Mouse (Mus musculus) NIH3T3 (cell line): ENCODE results near the gene Tstd1.

Source experiments
- DNase-seq: peaks from one replicate; pipeline ENCODE4 v3.0.0-alpha.2; 2012; ENCODE audit warnings: low read depth

Gene Tstd1

DNA sequence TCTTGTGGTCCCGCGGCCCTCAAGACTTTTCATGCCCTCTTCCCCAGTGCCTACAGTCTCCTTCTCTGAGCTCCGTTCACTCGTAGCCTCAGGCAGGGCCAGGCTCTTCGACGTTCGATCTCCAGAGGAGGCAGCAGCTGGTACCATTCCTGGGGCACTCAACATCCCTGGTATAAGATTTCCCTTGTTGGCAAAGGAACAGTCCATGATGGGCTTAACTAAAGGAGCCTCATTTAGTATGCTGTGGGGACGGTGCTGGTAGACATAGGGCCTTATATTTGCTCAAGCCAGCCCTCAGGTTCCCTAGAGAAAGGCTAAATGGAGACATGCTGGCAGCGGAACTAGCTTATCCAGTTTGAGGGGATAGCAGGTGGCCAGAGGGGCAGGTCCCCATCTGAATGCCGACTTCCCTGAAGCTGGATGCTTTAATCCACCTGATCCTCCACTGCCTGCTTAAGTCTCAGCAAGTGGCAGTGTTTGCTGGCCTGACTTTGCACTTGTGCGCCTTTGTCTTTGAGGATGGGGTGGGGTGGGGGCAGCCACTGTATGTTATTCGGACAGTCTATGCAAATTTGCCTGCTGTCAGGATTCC, 715 bp downstream of the Tstd1 start:
- no peak for DNase-seq

DNA sequence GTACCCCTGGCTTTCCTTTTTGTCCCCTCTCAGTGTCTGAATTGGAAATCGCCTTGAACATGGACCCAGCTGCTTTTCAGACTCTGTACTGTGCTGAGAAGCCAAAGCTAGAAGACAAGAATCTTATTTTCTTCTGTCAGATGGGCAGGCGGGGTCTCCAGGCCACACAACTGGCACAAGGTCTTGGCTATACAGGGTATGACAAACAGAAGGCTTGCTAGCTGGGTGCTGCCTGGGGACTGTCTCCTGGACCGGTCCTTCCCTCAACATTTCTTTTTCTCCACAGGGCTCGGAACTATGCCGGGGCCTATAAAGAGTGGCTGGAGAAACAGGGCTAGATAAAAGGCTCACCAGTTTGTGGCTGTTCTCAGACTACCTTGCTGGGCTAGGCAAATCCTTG, 1.2 kb downstream of the Tstd1 start:
- no peak for DNase-seq

DNA sequence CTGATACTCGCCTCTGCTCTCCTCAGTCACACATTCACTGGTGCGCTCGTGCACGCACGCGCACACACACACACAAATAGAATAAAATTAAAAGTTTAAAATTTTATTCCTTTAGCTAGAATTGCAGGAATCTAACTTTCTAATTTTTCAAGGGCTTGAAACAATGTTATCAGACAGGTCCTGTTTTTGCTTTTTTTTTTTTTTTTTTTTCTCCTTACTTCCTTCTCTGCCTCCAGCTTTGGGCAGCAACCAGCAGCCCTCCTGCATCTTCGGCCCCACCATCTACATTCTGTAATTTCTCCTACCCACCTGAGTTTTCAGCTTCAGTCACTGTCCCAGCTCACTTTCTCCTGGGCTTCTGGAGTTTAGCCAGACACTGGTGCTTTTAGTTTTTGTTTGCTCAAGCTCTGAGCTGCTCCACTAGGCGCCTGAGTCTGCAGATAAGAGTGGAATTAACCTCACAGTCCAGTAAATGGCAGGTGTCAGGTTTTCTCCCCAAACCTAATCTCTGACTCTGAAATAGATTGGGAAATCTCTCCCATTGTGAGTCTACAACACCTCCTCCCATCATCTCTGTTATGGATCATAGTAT, 3.9 kb downstream of the Tstd1 start:
- DNase-seq = no peak

DNA sequence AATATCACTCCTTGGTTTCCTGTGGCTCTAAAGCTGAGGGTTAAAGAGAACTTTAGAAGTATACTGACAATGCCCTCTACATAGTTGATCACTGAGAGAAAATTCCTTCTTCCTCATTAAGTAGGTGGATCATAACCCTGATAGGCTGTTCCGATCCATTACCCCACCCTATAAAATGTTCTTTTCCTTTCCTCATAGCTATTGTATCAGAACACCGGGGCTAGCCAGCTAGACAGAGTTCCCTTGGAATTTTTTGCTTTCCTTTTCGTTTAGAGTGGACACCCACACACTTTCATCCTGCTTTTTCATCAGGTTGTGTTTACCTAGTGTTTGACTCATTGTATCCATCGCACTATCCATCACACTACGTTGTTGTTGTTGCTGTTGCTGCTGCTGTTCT, 6.0 kb downstream of the Tstd1 start:
- DNase-seq = no peak

DNA sequence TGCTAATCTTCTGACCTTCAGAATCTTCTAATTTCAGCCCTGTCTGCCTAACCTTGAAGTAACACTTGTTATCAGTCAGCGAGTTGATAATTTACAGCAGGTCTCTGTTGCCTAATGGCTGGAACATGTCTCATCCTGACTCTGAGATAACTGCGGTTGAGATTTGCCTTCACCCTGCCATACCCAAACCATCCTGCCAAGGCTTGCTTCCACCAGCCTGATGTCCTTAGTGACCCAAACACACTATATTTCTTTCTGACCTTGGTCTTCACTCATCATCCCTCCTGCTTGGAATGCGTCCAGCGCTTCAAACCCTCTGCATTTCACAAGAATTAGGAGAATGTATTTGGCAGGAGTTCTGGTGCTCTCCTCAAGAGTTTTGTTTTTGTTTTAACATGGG, 6.5 kb downstream of the Tstd1 start:
- peak; percentile 77 for DNase-seq

DNA sequence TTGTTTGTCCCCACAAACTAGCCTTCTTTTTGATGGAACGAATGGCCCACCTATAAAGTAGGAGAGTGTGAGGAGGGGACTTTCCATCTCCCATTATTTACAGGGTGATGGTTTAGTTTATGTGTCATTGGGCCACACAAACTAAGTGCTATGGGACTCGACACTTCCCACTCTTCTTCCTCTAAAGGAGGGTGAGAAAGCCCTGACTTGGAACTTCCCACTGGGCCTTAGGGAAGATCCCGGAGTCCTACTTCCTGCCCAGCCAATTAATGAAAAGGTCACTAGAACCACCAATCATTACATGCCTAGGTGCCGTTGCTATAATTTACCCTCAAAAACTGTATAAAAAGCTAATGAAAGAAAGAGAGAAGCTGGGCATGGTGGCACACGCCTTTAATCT, 13.5 kb downstream of the Tstd1 start:
- DNase-seq = no peak

DNA sequence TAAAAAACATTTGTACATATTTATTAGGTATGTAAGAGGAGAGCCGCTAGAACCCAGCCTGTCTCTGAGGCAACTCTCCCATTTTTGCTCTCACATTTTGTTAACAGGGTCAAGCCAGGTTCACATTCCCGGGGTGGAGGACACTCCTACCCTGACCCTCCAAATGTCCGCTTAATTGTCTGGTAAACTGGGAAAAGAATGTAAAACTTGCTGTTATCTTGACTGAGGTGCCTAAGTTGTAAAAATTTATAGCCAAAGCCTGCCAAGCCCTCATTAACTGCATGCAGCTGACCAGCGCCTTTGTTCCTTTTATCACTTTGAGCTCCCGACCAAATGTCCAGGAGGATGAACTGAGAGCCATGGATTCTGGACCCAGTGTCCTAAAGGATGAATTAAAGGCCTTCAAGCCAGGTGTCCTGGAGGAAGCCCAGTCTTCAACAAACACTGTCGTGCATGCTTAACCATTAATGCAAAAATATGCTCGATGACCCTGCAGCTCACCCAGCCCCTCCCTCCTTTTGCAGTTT, 16.7 kb downstream of the Tstd1 start:
- no peak for DNase-seq

DNA sequence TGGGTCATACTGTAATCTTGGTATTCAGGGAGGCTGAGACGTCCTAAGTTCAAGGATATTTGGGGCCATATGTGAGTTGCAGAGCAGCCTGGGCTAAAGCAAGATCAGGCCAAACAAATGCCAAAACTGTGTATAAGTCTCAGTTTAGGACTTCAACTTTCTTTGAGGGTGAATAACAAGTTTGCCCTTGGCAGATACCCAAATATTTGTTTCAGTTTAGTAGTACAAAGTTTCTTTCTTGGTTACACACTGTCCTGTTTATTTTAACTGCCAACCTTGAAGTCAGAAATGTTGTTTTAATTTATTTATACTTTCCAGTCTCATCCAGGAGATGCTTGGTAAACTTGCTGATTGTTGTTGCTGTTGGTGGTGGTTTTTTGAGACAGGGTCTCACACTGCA, 17.3 kb downstream of the Tstd1 start:
- peak; percentile 28 for DNase-seq

DNA sequence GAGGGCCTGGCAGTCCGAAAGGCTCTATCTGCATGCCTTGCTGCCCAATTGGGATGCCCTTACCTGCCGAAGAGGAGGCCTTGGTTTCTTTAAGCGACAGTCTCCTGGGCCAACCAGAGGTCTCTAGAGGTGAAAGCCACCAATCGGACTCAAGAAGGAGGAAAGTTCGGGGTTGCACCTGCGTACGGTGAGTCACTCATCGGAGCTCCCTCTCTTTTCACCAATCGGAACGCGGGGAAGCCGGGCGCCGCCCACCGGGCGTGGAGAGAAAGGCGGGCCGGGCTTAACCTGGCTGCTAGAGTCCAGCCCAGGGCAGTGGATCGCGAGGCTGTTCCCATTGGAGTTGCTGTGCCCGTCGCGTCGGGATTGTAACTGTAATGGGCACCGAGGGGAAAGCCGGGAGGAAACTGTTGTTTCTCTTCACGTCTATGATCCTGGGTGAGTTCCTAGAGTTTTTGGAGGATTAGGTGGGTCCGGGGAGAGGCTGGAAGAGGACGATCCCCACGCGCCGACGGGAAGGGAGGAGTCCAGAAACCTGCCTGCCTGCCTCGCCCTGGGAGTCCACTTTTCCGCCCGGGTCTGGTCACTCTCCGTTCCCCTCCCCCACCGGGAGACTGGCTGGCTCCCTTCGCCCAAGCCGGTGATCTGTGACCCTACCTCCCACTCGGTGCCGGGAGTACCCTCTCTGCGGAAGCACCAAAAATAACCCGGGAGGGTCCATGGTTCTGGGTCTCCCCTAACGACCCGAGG, 18.8 kb downstream of the Tstd1 start, which contains the start of gene F11r:
F11r (plus strand) TSS at position 272 of the 750 bp plus-strand sequence.
- DNase-seq = no peak

DNA sequence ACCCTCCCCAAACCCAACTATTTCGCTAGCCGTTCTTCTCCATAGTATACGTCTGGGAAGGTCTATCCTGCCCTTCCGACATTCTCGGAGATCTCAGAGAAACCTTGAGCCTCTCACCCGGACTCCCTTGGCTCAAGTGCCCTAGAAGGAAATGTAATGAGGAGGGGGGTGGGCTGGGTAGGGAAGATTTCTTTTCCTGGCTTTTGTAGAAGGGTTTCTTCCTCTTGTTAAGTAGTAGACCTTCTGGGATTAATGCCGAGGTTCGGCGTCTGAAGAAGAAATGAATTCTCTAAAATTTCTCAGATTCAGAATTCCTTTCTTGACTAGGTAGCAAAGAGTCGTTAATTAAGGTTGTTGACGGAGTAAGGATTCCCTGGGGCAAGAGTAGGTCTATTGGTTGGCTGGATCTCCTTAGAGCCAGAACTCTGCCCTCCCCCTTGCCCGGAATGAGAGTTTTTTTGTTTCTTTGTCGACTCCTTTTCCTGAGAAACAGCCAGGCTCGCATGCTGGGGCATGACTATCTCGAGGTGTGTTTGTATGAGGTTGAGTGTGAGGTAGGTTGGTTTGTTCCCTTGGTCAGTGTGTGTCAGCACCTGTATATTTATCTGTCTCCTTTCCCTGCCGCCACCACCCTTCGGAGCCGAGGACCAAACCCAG, 19.5 kb downstream of the Tstd1 start:
- DNase-seq = no peak

DNA sequence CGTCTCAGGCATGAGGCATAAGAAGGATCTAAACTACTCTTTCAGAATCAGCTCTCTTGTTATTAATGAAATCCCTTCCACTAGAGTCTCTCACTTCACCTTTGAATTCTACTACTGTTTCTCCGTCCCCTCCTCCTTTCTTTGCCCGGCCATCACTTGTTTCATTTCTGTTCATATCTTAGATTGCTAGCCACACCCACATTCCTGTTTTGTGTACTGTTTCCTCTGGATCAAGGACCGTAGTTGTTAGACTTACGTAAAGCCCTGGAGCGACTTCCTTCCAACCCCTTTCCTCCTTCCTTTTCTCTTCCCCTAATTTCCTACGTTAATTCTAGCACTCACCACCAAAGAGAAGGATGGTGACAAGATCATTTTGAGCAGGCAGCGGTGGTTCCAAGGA, 20.4 kb downstream of the Tstd1 start:
- DNase-seq = no peak

DNA sequence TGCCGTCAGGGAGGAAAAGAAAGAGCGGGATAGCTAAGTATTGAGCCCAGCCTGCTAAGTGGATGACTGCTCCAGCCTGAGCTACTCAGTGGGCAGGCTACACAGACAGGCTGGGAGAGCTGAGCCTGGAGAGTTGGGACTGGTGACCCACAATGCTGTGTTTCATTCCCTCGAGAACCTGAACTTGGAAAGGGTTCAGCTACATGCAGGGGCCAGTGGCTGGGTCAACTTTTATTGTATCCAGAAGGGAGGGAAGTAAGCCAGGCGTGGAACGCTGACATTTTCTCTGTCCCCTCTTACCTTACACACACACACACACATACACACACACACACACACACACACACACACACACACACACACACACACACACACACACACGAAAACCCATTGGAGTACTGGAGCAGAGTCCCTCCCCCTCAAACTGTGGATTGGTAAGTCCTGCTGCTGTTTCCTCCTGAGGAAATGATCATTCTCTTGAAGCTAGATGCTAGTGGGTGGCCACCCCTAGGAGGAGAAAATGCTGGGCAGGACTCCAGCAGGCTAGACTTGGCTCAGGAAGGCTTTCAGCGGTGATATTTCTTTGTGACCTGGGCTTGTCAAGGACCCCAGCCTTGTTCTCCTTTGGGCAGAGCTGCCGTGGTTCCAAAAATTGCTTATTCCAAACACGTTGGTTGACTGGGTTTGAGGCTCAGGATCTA, 21.5 kb downstream of the Tstd1 start:
- DNase-seq = peak; percentile 76

DNA sequence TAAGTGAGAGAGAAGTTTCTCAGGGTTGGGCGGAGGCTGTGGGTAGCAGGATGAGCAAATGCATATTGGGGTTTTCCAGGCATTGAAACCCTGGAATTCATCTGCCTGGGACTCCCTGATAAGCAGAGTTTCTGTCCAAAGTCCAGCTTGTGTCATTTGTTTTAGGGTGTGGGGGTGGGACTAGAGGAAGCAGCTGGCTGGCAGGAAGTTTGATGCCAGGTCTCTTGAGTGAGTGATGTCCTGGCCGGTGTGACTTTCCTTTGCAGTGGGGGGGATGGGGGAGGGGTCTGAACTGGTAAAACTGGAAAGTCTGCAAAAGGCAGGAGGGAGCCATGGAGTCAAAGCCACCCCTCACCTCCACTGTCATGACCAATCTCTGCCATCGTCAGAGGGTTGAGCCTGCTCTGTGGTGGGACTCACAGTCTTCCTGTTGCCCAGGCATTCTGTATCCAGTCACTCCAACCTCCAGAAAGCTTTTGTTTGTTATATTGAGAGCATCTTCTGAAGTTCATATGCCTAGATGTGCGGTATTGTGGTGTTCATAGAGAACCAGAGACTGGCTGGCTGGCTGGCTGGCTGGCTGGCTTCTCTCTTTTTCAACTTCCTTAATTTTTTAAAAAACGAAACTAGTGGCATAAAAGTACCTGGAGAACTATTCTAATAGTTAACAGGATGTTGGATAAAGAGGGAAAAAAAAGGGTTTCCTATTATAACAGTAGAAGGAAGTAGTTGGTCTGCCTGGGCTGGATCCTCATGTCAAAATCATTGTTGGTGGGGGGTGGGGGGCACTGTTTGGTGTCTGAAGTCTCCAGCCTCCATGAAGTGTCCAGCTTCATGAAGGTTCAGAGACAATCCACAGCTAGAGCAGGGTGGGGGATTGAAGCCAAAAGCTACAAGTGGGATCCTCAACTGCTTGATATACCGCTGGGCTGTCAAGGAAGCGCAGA, 23.1 kb downstream of the Tstd1 start:
- DNase-seq = no peak

DNA sequence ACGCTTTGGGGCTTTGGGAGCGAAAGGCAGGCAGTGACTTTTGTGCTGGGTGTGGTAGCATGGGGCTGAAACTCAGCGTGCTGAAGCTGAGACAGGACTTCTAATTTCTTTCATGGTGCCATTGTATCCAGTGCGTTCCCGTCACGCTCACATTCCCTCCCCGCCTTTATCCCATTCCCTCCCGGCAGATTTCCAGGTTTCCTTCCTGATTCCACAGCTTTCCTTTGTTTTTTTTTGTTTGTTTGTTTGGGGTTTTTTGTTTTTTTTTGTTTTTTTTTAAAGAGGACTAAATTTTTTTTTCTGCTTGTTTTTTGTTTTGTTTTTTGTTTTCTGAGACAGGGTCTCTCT, 23.7 kb downstream of the Tstd1 start:
- DNase-seq = no peak

DNA sequence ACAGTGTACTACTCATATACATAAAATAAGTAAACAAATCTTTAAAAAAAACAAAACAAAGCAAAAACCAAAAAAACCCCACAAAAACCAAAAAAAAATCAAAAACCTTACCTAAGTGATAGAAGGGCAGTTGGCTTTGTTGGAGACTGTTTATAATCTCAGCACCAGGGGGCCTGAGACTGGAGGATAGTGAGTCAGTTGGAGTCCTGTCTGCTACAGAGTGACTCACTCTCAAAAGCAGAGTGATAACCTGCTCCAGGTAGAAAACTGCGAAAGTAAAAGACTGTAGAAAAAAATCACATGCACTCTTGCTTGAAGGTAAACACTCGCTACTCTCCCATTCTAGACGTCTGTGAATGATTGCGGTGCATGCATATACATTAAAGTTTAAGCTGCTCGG, 26.4 kb downstream of the Tstd1 start:
- DNase-seq = peak; percentile 44

DNA sequence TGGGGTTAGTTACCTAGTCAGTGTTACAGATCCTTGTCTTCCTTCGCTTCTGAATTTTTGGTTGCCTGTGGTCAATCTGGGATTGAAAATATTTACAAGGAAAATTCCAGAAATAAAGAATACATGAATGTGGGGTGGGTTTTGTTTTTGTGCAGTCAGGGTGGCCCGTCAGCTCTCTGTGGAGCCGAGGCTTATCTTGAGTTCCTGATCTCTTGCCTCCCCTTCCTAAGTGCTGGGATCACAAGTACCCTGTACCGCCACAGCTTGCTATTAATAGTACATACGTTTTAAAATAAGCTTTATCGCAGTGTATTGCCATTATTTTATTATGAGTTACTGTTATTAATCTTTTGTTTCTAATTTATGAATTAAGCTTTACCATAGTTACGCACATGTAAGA, 28.2 kb downstream of the Tstd1 start:
- no peak for DNase-seq

DNA sequence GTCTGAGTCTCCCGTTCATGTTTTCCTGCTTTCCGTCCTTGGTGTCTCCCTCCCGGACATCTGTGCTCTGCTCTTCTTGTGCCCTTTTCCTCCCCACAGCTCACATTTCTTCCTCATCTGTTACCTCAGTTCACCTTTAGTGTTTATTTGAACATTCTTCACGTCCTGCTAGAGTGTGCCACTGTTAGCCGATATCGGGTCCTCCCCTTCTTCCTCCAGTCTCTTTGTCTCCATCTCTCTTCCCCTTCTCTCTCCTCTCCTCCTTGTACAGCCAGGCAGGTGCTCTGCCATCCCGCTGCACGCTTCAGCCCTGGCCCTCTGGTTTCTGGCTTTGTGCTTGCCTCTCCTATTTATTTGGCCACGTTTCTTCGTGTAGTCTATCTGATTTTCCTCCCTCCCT, 29.0 kb downstream of the Tstd1 start:
- DNase-seq = no peak

DNA sequence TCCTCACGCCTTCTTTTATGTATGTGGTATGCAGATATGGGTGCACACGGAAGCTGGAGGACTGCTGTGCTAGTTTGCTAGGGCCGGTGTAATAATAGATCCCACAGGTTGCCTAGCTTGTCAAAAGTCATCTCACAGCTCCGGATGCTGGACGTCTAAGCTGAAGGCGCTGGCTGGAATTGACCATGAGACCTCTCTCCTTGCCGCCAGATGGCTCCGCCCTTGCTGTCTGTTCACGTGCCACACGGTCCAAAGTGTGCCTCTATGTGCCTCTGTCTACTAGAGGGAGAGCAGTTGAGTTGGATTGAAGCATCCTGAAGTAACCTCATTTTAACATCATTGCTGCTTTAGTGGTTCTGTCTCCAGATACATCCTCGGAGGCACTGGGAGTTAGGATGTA, 31.4 kb downstream of the Tstd1 start:
- no peak for DNase-seq

DNA sequence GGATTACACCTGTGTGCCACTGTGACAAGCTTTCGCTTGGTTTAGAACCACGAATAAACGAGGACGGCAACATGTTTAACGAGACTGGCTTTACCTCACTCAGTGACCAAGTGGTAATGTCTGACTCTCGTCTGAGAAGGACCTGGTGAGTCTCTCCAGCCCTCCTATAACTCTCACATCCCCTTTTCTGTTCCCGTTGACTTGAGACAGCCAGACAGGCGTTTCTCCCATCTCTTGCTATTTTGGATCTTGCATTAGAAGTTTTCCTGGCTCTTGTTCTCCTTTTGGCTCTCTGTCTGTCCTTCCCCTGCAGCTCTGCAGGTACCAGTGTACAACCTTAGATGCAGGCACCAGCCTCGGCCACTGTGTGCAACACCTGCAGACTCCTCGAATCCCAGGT, 32.3 kb downstream of the Tstd1 start:
- no peak for DNase-seq

DNA sequence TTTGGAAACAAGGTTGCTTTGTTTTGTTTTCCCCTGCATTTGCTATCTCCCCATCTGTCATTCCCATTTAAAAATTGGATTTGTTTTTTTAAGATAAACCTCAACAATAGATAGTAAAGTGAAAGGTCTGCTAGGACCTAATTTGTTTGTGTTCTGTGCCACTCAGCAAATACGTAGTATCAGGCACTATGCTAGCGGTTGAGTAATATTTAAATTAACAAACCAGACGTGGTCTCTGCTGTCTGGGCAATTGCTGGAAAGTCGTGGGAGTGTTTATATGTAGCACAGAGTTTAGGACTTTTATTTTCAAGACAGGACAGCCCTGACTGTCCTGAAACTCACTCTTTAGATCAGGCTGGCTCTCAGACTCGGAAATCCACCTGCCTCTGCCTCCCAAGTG, 33.9 kb downstream of the Tstd1 start:
- DNase-seq = no peak

DNA sequence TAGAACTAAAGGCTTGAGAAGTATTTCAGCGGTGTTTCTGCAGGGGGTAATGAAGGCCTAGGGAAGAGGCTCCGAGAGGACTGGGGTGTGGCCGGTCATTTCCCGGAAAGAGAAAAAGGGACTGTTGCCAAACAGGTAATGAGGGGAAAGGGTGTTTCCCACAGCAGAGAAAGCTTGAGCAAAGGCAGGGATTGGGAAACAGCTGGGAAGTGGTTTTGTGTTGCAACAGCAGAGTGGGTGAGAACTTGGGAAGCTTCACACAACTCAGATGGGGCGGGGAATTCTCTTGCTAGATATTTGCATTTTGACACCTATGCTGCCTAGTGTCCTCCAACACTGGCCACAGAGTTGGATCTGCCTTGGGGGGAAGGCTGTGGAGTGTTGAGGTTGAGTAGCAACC, 34.3 kb downstream of the Tstd1 start:
- peak; percentile 65 for DNase-seq
